Mouse (Mus musculus): Measurements from ENCODE around the gene Asap2.

Asap2 gene

GRCm38 (mm10) chr12:21217776-21218444 is 227.7 kb downstream of the Asap2 start:
- DNase-seq, result no peak

GRCm38 (mm10) chr12:21220596-21220995 is 230.3 kb downstream of the Asap2 start:
- no peak for DNase-seq

GRCm38 (mm10) chr12:21223923-21224322 is 233.7 kb downstream of the Asap2 start:
- no peak for DNase-seq

DNA sequence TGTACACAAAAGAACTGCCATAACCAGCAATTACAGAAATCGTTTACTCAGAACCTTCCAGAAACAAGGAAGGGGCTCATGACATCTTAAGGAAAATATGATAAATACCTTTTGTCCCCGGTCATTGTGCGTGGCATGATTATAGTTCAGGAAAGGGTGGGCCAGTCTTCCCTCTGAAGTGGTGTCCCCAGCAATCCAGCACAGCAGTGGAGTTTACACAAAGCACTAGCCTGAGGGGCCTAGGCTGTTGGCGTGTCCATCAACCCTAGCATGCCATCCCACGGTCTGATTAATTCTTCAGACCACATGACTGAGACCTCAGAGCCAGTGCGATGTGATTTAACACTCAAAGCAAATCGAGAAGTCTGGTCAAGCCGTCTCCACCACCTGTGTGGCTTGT is 235.1 kb downstream of the Asap2 start:
- DNase-seq, result peak; percentile 54

GRCm38 (mm10) chr12:21226316-21226715 is 236.1 kb downstream of the Asap2 start:
- no peak for DNase-seq

GRCm38 (mm10) chr12:21227076-21227980 is 237.1 kb downstream of the Asap2 start:
- DNase-seq, result peak; percentile 56

GRCm38 (mm10) chr12:21228650-21229049 is 238.4 kb downstream of the Asap2 start:
- no peak for DNase-seq

DNA sequence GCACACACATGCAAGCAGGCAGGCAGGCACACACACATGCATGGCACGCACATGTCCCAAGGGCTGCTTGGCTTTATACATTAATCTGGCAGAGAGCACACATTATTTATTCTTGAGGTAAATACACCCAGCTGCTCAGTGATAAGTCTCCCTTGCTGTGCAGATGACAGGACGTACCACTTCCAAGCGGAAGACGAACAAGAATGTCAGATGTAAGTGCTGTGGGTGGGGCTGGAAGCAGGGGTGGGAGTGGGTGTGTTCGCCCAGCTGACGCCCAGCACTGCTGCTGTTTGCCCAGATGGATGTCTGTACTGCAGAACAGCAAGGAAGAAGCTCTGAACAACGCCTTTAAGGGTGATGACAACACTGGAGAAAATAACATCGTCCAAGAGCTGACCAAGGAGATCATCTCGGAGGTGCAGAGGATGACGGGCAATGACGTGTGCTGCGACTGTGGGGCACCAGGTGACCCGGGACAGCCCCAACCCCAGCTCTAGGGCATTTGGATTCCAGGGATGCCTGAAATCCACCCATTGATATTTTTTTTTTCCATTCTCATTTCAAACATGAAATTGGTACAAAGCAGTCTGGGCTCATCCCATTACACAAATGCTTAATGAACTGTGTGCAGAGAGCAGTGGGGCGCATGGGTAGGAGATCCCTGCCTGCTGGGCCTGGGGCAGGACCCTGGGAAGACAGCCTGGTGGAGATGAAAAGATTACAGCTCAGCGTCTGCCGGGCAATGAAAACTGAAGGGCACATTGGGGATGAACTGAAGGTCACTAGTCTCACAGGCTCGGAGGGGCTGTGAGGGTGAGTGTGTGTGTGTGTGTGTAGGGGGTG is 239.0 kb downstream of the Asap2 start:
- peak; percentile 79 for DNase-seq

GRCm38 (mm10) chr12:21233727-21234126 is 243.5 kb downstream of the Asap2 start:
- no peak for DNase-seq

DNA sequence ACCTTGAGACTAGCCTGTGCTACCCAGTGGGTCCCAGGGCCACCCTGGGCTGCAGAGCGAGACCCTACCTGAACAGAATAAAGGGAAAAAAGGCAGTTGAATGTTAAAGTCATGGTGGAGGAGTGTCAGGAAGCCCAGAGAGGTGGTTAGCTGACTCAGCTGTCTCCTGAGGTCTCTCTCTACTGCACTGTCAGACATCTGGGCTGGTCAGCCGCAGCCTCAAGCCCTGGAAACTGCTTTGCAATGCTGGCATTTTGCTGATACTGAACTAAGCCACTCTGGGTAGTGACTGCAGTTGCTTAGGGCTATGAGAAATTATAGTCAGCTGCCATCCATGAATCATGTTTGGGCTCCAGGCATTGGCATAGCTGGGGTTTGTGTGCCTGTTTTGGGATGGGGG is 244.3 kb downstream of the Asap2 start:
- DNase-seq, result no peak

DNA sequence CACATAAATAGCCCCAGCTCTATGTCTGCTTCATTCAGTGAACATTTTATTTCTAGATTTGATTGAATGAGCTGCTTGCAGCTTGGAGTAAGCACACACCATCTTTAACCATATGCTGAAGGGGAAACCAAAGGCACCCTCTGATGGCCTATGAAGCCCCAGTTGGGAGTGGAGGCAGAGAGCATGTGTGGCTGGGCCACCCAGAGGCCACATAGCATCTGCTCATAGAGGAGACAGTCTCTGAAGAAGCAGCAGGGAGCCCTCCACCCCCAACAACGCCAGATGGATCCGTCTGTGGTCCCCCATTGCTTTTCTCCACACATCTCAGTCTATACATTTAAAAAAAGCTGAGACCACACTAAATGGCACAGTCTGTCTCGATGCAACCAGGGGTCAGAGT is 251.7 kb downstream of the Asap2 start:
- no peak for DNase-seq

DNA sequence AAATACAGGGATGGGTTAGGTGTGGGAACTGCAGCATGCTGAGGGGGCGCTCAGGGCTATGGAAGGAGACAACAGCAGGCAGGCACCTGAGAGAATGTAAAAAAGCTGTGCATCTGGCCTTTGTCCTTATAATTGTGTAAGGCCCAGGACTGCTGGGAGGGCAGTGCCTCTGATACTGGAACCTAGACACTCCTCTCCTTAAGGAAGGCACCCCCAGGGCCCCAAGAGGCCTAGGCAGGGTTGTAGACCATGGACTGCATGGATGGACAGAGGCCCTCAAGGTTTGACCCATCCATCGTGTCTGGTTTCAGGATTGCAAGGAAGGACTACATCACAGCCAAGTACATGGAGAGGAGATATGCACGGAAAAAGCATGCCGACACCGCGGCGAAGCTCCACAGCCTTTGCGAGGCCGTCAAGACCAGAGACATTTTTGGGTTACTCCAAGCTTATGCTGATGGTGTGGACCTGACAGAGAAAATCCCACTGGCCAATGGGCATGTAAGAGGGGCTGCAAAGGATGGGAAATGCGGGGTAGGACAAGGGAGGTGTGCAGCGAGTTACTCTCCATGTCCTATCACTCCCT is 254.2 kb downstream of the Asap2 start:
- no peak for DNase-seq

DNA sequence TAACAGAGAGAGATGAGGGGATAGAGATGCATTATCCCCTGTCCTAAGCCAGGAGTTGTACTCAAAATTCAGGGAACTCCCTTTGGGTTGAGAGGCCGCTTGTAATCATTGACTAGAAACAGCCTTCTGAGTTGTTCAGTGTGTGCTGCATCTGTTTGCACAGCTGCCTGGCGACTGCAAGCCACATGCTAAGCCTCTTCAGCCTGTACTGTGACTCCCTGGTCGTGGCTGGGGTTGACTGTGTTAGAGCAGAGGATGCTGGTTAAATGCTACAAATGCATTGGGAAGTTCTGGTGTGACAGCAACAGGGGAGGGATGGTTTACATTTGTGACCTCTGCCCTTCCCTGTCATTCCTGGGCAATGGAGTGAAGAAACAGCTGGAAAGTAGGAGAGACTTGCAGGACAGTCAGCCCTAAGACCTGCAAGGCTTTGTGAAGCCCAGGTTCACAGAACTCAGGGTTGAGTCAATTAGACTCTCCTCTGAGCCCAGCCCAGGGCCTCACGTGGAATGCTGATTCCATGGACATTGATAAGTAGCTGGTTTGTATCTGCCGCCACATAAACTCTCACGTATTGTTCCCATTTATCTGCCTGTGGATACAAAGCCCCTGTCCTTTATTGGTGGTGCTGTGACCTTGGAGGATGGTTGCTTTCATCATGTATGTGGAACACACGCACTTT is 257.6 kb downstream of the Asap2 start:
- DNase-seq, result no peak

GRCm38 (mm10) chr12:21260494-21261256 is 270.4 kb downstream of the Asap2 start:
- DNase-seq, result peak; percentile 20

DNA sequence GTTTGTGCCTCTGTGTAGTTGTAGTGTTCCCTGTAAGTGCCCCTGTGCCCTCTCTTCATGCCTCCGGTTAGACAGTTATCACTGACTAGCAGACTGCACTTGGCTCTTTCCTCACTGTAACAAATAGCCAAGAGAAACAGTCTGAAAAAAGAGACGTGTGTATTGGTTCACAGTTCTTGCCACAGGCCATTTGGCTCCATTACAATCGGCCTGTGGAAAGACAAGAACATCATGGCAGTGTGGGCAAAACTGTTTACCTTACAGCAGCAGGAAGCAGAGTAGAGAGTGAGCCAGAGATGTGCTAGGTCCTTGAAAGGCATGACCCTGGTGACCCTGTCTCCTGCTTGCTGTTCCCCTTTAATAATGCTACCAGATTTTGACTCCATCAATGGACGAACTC is 271.3 kb downstream of the Asap2 start:
- no peak for DNase-seq

DNA sequence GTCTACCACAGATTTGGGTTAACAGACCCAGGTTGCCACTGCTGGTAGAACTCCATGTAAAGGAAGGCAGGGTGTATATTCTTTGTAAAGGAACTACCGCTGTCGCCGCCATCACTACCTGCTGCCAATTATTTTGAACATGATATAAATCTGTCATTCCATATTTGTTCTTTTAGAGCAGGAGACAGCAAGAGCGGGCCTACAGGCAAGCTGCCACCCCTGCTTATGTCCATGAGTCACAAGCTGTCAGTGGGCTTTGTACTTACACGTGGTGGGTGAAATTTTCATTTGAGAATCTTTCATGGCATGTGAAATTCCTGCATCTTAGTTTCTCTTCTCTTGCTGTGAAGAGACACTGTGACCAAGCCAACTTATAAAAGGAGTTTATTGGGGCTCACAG is 273.0 kb downstream of the Asap2 start:
- no peak for DNase-seq

DNA sequence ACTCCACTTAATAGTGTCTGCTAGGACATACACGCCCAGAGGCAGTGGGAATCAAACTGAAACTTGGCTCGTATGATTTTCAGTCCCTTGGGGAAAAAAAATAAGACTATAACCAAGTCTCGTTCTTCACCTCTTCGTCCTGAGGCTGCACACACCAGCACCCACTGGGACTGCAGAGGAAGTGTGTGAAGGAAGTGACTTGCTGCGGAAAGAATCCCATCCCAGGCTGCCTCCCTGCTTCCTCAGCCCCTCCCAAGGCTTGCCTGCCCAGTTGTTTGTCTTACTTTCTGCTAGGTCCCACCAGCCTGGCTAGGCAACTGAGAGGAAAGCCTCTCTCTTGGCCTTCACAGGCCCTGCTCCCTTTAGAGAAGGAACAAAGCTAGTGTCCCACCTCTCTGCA is 274.0 kb downstream of the Asap2 start:
- no peak for DNase-seq

DNA sequence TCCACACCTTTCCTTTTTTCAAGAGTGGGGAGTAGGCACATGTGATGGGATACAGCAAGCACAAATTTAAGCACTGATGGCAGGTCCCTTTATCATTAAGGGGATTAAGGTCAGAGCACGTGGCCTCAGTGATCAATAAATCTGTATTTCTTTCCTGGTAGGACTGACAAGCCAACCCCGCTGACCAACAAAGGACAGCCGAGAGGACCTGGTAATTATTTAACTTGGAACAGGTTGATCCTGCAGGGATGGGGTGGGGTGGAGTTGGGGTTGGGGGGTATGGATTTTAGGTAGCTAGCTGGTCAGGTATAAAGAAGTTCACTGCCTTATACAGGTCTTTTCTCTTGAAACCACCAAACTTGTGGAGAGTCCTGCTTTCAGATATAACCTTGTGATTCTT is 274.7 kb downstream of the Asap2 start:
- no peak for DNase-seq

GRCm38 (mm10) chr12:21265501-21265900 is 275.2 kb downstream of the Asap2 start:
- DNase-seq, result no peak

GRCm38 (mm10) chr12:21265946-21266783 is 275.9 kb downstream of the Asap2 start:
- peak; percentile 73 for DNase-seq

- no peak for DNase-seq
Observed at GRCm38 (mm10) chr12:21266784-21267098, 276.5 kb downstream of the Asap2 start.
